Mouse (Mus musculus) cortical plate, adult 2 months (tissue): ENCODE measurements at regions not wholly inside any gene's neighbourhood (a gene's known extent, or its start where the extent isn't known, plus 50 kb on each side); places are given as distances from the start of the nearest gene placed in this dataset.

ENCODE experiments used
- CTCF ChIP-seq: fragments of 200-500 bp; IDR thresholded peaks from 2 replicates; pipeline ENCODE4 v1.5.1; 2011; ENCODE audit warnings: mild to moderate bottlenecking, control low read depth, low read length; ENCODE audit not compliant: insufficient read depth; ENCODE audit errors: extremely low read depth
- POLR2A ChIP-seq: fragments of 200-500 bp; IDR thresholded peaks from 2 replicates; pipeline ENCODE4 v1.6.1; 2011; ENCODE audit warnings: mild to moderate bottlenecking, low read length, control low read depth; ENCODE audit not compliant: insufficient read depth; ENCODE audit errors: extremely low read depth

- no peak for TF ChIP-seq CTCF
- no peak for TF ChIP-seq POLR2A
Observed at GRCm38 (mm10) chr8:126778131-126778530, 167.5 kb downstream of the Tomm20 start.
